Mouse (Mus musculus) heart, adult 10 weeks (tissue): ENCODE data around the gene Mrps18b. TPM values are rescaled to one million over a fixed set of nuclear protein-coding genes. Genes with fewer than 3 reads are reported as not detected.

ENCODE experiments used
- polyA plus RNA-seq: library from polyadenylated mRNA; stranded (reverse); fragments of 350-450 nt; fragmentation: Illumina TruSeq; extraction: RNeasy Lipid Tissue Mini Kit (QIAGEN cat#74804); gene quantifications from one replicate; pipeline ENCODE4 v1.2.3, GENCODE M21; 2014; ENCODE audit warnings: low read depth, low replicate concordance

The Mrps18b gene
- polyA plus RNA-seq, result 69.9 TPM

DNA sequence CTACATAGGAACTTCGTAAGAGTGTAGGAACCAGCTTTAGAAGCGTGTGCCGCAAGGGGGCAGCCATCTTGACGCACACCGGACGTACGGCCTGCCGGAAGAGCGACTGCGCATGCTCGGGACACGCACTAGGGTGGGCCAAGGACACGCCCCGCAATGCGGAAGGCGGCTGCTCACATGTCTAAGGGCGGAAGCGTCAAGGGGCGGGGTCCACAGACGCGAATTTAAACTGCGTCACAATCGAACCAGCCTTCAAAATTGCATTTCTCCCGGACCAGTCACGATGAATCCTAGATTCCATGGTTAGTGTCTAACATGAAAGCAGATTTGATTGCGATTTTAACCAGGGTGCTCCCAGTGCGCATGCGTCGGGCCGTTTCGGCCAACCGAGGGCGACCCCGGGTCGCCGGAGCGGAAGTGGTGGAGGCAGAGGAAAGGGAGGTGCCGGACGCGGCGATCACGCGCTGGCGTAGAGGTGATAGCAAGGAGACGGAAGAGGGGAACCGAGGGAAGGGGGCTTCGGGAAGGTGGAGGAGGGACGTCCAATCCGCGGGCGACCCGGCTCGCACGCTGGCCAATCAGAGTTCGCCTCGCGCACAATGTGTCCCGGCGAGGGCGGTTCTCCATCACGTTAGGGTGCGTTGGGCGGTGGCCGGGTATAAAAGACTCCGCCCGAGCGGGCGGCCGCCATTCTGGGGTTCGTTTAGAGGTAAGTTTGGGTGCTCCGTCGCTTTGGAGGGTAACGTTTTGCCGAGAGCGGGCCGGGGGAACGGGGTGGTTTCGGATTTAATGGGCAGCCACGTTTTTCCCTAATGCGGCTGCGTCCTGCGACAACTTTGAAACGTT lies at the start of gene Mrps18b, which contains the start of gene Ppp1r10:
Gene Mrps18b (minus strand): TSS at position 93 of the 846 bp plus-strand sequence.
Gene Ppp1r10 (plus strand): TSS at position 138 of the 846 bp plus-strand sequence.

DNA sequence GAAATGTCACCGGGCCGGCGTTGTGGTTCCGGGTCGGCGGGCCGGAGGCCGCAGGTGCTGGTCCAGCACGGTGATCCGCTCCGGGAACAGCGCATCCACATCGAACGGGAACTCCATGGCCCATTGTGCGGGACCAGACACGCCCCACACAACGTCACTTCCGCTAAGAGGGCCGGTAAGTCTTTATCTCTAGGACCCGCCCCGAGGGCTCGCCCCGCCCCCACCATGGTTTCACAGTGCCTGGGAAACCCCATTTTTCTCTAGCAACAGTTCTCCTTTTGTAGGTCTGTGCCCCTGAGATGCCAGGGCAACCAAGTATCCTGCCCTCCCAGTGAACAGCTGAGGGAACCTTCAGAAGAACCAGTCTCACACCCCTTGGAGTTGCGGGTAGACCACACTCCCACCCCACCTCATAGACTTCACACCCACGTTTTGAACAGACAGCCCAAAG lies 6.2 kb downstream of the Mrps18b start, which contains the start of gene Atat1:
Gene Atat1 (minus strand): TSS at position 157 of the 451 bp plus-strand sequence.

DNA sequence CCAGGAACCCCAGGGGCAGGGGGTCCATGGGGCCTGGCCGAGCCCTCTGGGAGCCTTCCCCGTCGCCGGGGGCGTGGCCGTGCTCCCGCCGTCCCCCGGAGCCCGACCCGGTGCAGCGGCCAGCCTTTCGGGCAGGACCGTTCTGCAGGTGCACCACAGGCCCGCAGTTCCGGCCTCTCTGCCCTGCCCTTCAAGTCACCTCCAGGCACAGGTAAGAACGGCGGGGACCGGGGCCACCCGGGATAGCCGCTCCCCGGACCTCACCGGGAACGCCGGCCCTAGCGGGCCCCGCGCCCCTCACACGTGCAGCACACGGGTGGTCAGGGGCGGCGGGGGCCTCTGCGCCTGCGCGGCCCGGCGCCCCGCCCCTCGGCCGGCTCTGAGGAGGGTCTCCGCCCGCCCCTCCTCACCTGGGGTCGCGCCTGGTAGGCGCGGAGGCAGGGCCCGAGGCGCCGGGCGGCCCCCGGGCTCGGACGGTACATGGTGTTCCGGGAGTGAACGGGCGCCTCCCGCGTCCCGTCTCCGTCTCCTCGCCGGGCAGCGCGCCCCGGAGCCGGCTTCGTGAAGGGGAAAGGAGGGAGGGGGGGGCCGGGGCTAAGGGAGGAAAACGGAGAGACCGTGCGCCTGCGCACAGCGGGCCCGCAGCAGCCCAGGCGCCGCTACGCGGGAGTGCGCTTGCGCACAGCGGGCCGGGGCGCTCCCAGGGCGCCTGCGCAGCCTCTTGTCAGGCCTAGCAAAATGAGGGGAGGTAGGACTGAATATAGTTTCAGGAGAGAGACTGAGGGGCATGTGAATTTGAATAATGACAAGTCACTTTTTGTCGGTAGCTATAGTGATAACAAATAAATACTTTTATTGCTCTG lies 19.2 kb downstream of the Mrps18b start, which contains the start of gene 2310061I04Rik:
Gene 2310061I04Rik (minus strand): TSS at position 651 of the 863 bp plus-strand sequence.

DNA sequence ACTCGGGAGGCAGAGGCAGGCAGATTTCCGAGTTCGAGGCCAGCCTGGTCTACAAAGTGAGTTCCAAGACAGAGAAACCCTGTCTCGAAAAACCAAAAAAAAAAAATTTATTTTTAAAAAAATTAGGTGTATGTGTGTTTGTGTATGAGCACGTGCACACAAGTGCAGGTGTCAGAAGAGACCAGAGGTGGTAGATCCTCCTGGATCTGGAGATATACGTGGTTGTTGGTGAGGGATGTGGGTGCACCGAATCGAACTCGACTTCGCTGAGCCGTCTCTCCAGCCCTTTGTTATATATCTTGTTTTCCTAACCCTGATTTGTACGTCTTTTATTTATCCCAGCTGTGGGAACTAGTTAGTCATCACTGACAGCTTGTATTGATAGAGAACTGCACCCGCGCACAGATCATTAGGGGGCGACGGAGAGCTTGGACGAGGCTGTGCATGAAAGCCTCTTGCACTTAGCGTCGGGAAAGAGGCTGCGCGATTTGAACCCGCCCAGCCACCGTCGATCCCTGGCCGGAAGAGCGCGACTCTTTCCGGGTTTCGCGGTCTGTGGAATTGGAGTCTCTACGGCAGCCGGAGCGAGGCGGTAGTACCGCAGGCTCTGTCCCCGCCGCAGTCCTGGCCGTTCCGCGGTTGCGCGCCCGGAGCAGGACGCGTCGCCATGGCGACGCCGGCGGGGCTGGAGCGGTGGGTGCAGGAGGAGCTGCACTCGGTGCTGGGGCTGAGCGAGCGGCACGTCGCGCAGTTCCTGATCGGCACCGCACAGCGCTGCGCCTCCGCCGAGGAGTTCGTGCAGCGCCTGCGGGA lies 36.7 kb downstream of the Mrps18b start, which contains the start of gene Dhx16:
Gene Dhx16 (plus strand): TSS at position 575 of the 813 bp plus-strand sequence.

DNA sequence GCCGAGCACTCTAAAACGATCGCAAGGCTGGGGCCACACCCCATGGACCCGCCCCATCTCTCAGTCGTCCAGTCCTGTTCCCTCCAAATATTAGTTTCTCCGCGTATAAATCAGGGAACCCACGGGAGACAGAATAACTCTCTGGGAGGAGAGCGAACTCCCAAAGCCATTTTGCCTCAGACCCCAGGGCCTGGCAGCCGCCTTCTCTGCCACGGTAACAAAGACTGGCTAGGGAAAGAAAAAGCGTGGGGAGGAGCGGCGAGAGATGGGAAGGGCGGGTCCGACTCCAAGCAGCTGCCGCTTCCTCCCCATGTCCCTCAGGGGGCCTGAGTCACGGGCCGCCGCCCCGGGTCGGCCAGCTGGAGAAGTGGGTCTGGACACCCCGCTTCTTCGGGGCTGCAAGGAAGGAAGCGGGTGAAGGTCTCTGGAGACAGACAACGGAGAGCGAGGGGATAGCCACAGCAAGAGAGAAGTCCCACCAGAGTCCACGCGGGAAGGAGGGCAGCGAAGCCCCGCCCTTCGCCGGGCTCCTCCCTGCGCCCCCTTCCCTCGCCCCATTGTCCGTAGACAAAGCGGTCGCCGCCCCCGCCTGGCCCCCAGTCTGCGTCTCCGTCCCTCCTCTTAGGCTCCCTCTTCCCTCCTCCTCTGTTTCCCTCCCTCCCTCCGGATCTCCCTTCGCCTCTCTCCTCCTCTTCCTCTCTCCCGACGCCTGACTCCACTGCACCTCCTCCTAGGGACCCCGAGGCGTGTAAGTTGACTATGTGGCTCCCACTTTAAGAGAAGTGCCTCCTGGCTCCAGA lies 50.5 kb downstream of the Mrps18b start, which contains the start of gene Ppp1r18:
Gene Ppp1r18 (plus strand): TSS at position 113 of the 800 bp plus-strand sequence.

DNA sequence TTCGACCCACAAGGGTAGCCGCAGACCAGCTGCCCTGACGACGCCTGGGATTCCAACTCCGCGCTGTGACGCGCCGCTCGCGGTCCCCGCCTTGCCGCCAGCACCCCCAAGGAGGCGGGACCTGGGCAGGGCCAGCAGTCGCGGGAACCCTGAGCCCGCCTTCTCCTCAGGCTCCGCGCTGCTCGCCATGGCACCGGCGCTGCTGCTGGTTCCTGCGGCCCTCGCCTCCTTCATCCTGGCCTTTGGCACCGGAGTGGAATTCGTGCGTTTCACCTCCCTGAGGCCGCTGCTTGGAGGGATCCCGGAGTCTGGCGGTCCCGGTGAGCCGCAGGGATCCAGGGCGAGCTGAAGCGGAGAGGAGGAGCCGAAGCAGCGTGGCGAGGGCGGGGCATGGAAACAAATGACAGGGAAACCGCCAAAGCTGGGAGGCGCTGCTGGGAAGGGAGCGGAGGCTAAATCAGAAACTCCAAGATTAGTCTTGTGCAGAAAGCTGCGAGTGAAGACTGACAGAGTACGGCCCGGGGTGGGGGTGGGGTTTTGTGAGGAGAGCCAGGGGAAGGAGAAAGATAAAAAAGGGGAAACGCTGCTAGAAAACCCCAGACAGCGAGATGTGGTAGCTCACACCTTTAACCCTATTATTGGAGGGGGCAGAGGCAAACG lies 54.9 kb downstream of the Mrps18b start, which contains the start of gene Nrm:
Gene Nrm (plus strand): TSS at position 121 of the 660 bp plus-strand sequence.

Other genes with a start within 250 kb of the Mrps18b start
- 18.8 TPM for gene Vars2, start 248.8 kb downstream of the Mrps18b start, polyA plus RNA-seq
- gene Gtf2h4, start 242.7 kb downstream of the Mrps18b start, polyA plus RNA-seq, result 17.7 TPM
- gene Ddr1, start 211.8 kb downstream of the Mrps18b start, polyA plus RNA-seq, result 21.4 TPM
- 49.8 TPM for gene Ier3, start 94.7 kb downstream of the Mrps18b start, polyA plus RNA-seq
- gene Flot1, start 93.2 kb downstream of the Mrps18b start, polyA plus RNA-seq, result 165 TPM
- 61.0 TPM for gene Tubb5, start 78.1 kb downstream of the Mrps18b start, polyA plus RNA-seq
- 11.2 TPM for gene Mdc1, start 74.9 kb downstream of the Mrps18b start, polyA plus RNA-seq
- gene Nrm, start 55.1 kb downstream of the Mrps18b start, polyA plus RNA-seq, result 2.1 TPM
- gene Ppp1r18, start 50.8 kb downstream of the Mrps18b start, polyA plus RNA-seq, result 15.0 TPM
- gene Dhx16, start 36.6 kb downstream of the Mrps18b start, polyA plus RNA-seq, result 35.4 TPM
- gene 2310061I04Rik, start 19.0 kb downstream of the Mrps18b start, polyA plus RNA-seq, result 140 TPM
- gene Atat1, start 6.3 kb downstream of the Mrps18b start, polyA plus RNA-seq, result 9.7 TPM
- gene Ppp1r10, start within 50 bp of the Mrps18b start, polyA plus RNA-seq, result 16.9 TPM
- gene Abcf1, start 53.4 kb upstream of the Mrps18b start, polyA plus RNA-seq, result 71.8 TPM
- gene Gnl1, start 63.5 kb upstream of the Mrps18b start, polyA plus RNA-seq, result 26.8 TPM
- 5.0 TPM for gene Prr3, start 63.8 kb upstream of the Mrps18b start, polyA plus RNA-seq
- gene H2-T24, start 104.2 kb upstream of the Mrps18b start, polyA plus RNA-seq, result 7.0 TPM
- gene H2-T23, start 116.5 kb upstream of the Mrps18b start, polyA plus RNA-seq, result 36.4 TPM
- gene H2-T22, start 126.4 kb upstream of the Mrps18b start, polyA plus RNA-seq, result 22.8 TPM
- gene Gm6034, start 126.6 kb upstream of the Mrps18b start, polyA plus RNA-seq, result not detected
- gene Gm11127, start 142.0 kb upstream of the Mrps18b start, polyA plus RNA-seq, result not detected
- not detected for gene Gm19684, start 205.3 kb upstream of the Mrps18b start, polyA plus RNA-seq
- not detected for gene Gm7030, start 213.0 kb upstream of the Mrps18b start, polyA plus RNA-seq